Mouse (Mus musculus) CD4-positive, CD25-positive, alpha-beta regulatory T cell, adult 4 months (primary cell): Measurements from ENCODE around the gene Tpt1. TPM values are rescaled to one million over a fixed set of nuclear protein-coding genes. Genes with fewer than 3 reads are reported as not detected.

Source experiments
- ATAC-seq: one replicate; pipeline ENCODE4 v1.8.0; 2017
- polyA plus RNA-seq, 2 experiments: library from polyadenylated mRNA; unstranded; fragments of 100-300 nt; shearing (Covaris generic); gene quantifications; one replicate each; pipeline ENCODE4 v1.2.1; 2017

Gene Tpt1
- polyA plus RNA-seq, 2 experiments from 2014 or later: 1,301 to 2,015 TPM

- no peak for ATAC-seq
These were observed 34.1 kb downstream of the Tpt1 start for GRCm38 (mm10) chr14:75878980-75879379.

GRCm38 (mm10) chr14:75881856-75882255 is 37.0 kb downstream of the Tpt1 start:
- no peak for ATAC-seq

GRCm38 (mm10) chr14:75883330-75883729 is 38.4 kb downstream of the Tpt1 start:
- ATAC-seq: no peak

- no peak for ATAC-seq
These were observed 39.0 kb downstream of the Tpt1 start for GRCm38 (mm10) chr14:75883873-75884272.

- no peak for ATAC-seq
These were observed 47.2 kb downstream of the Tpt1 start for GRCm38 (mm10) chr14:75892118-75892517.

Other genes starting within 250 kb of the Tpt1 start
- gene Erich6b, start 202.8 kb upstream of the Tpt1 start, polyA plus RNA-seq: not detected
- gene Cog3, start 90.6 kb upstream of the Tpt1 start, polyA plus RNA-seq: 10 to 100 TPM in 1 of 2 experiments, 1 to 10 TPM in 1; 9.4 to 11.3 TPM
- gene Slc25a30, start 58.1 kb upstream of the Tpt1 start, polyA plus RNA-seq: 10 to 100 TPM; 20.6 to 24.5 TPM
- 1 to 10 TPM; 1.4 to 3.3 TPM for gene Kctd4, start 109.9 kb downstream of the Tpt1 start, polyA plus RNA-seq
- gene Gtf2f2, start 165.8 kb downstream of the Tpt1 start, polyA plus RNA-seq: 10 to 100 TPM; 40.8 to 42.2 TPM